Mouse (Mus musculus): ENCODE results near the gene Atat1. TPM values are rescaled to one million over a fixed set of nuclear protein-coding genes. Genes with fewer than 3 reads are reported as not detected.
"Not testable (repeated sequence)": the region's sequence is repeated elsewhere in the genome, so short reads cannot be mapped to it uniquely, and the experiment has no call there.

Atat1 gene
- total and polyA plus RNA-seq, 3 experiments = 5.7 to 12.5 (median 10.4) TPM

GRCm38 (mm10) chr17:35937700-35938348 lies 27.9 kb upstream of the Atat1 start:
- dilution Hi-C loops (cut with MboI; ENCODE audit: extremely low pct_ligation_motif_present, extremely low pct_unique_long_range_greater_than_20kb, low sequenced_read_pairs) = no loop called here

GRCm38 (mm10) chr17:35935763-35936162 lies 25.9 kb upstream of the Atat1 start:
- H3K4me2 ChIP-seq (ENCODE audit: insufficient read depth, low read depth, poor library complexity, severe bottlenecking); H3K36me3 ChIP-seq (replicated peaks in 1 of 2; ENCODE audit: control insufficient read depth in 1 of 2, insufficient read depth in 1 of 2, low read length in 1 of 2); H3K9me3 ChIP-seq (replicated peaks; ENCODE audit: low read length); in situ Hi-C loops (cut with MboI; ENCODE audit: low pct_ligation_motif_present, low pct_unique_long_range_greater_than_20kb, low sequenced_read_pairs); DNase-seq (ENCODE audit: extremely low read depth); H3K27ac ChIP-seq (ENCODE audit: insufficient read depth, low read depth); H3K4me3 ChIP-seq (replicated peaks in 1 of 3; ENCODE audit: low read depth in 2 of 3, low read length in 2 of 3, poor library complexity in 1 of 3); H3K4me1 ChIP-seq (ENCODE audit: control insufficient read depth in 1 of 2, insufficient read depth in 2 of 2); H3K27me3 ChIP-seq (replicated peaks); dilution Hi-C loops (cut with MboI; ENCODE audit: extremely low pct_ligation_motif_present, extremely low pct_unique_long_range_greater_than_20kb, low sequenced_read_pairs); H3K9ac ChIP-seq (ENCODE audit: insufficient read depth, low read depth); H3K79me2 ChIP-seq (replicated peaks; ENCODE audit: control insufficient read depth, extremely low read depth, insufficient read depth, poor library complexity, severe bottlenecking): not testable (repeated sequence)

More at GRCm38 (mm10) chr17:35937700-35938348, 27.9 kb upstream of the Atat1 start:
- Histone ChIP-seq H3K27ac (ENCODE audit: insufficient read depth, low read depth) (no peak overlapping the region), H3K36me3 (replicated peaks in 1 of 2; ENCODE audit: control insufficient read depth in 1 of 2, insufficient read depth in 1 of 2, low read length in 1 of 2) (no peaks in the 10 kb centered on the region), H3K4me1 (ENCODE audit: control insufficient read depth in 1 of 2, insufficient read depth in 2 of 2) (no peaks in the 10 kb centered on the region), H3K27me3 (replicated peaks) (peaks cover 2% of the 10 kb centered on the region), H3K9me3 (replicated peaks; ENCODE audit: low read length) (peaks cover 6% of the 10 kb centered on the region), H3K9ac (ENCODE audit: insufficient read depth, low read depth) (no peak overlapping the region), H3K79me2 (replicated peaks; ENCODE audit: control insufficient read depth, extremely low read depth, insufficient read depth, poor library complexity, severe bottlenecking) (no peaks in the 10 kb centered on the region), H3K4me2 (ENCODE audit: insufficient read depth, low read depth, poor library complexity, severe bottlenecking) (no peak overlapping the region), H3K4me3 (replicated peaks in 1 of 3; ENCODE audit: low read depth in 2 of 3, low read length in 2 of 3, poor library complexity in 1 of 3) (no peak overlapping the region)
- in situ Hi-C loops (cut with MboI; ENCODE audit: low pct_ligation_motif_present, low pct_unique_long_range_greater_than_20kb, low sequenced_read_pairs) = no loop called here
- peak; percentile 74 for DNase-seq (ENCODE audit: extremely low read depth)
- TF ChIP-seq RAD21 (IDR thresholded peaks at IDR 0.05; ENCODE audit: low read depth, low read length) (peak; percentile 82), CTCF (conservative IDR thresholded peaks at IDR 0.05 in 1 of 2, IDR thresholded peaks at IDR 0.05 in 1 of 2; ENCODE audit: low read depth in 2 of 2, low read length in 2 of 2) (peak; percentile 70 to 90), SMC3 (IDR thresholded peaks at IDR 0.05; ENCODE audit: low read depth, low read length) (peak; percentile 76), ZC3H11A (IDR thresholded peaks at IDR 0.05; ENCODE audit: low read depth, low read length) (no peak)

GRCm38 (mm10) chr17:35932608-35933007 lies 22.7 kb upstream of the Atat1 start:
- no peak overlapping the region for H3K27ac ChIP-seq (ENCODE audit: insufficient read depth, low read depth)

GRCm38 (mm10) chr17:35930627-35931026 lies 20.8 kb upstream of the Atat1 start:
- Histone ChIP-seq H3K4me1 (ENCODE audit: control insufficient read depth in 1 of 2, insufficient read depth in 2 of 2) (no peaks in the 10 kb centered on the region), H3K27me3 (replicated peaks) (no peaks in the 10 kb centered on the region), H3K4me3 (replicated peaks in 1 of 3; ENCODE audit: low read depth in 2 of 3, low read length in 2 of 3, poor library complexity in 1 of 3) (no peak overlapping the region), H3K9ac (ENCODE audit: insufficient read depth, low read depth) (no peak overlapping the region), H3K27ac (ENCODE audit: insufficient read depth, low read depth) (no peak overlapping the region), H3K79me2 (replicated peaks; ENCODE audit: control insufficient read depth, extremely low read depth, insufficient read depth, poor library complexity, severe bottlenecking) (no peaks in the 10 kb centered on the region), H3K36me3 (replicated peaks in 1 of 2; ENCODE audit: control insufficient read depth in 1 of 2, insufficient read depth in 1 of 2, low read length in 1 of 2) (peaks cover 53 to 56% of the 10 kb centered on the region in 2 experiments), H3K9me3 (replicated peaks; ENCODE audit: low read length) (no peaks in the 10 kb centered on the region), H3K4me2 (ENCODE audit: insufficient read depth, low read depth, poor library complexity, severe bottlenecking) (no peak overlapping the region)
- DNase-seq (ENCODE audit: extremely low read depth) = no peak
- dilution Hi-C loops (cut with MboI; ENCODE audit: extremely low pct_ligation_motif_present, extremely low pct_unique_long_range_greater_than_20kb, low sequenced_read_pairs) (no loop called here), in situ Hi-C loops (cut with MboI; ENCODE audit: low pct_ligation_motif_present, low pct_unique_long_range_greater_than_20kb, low sequenced_read_pairs) (no loop called here)
- TF ChIP-seq MXI1 (IDR thresholded peaks at IDR 0.05; ENCODE audit: low read depth, low read length) = no peak
- no peak for TF ChIP-seq RCOR1 (conservative IDR thresholded peaks at IDR 0.05; ENCODE audit: low read depth, low read length)
- TF ChIP-seq JUN (IDR thresholded peaks at IDR 0.05; ENCODE audit: insufficient read depth, low read depth, low read length) = no peak
- no peak for TF ChIP-seq TCF12 (IDR thresholded peaks at IDR 0.05; ENCODE audit: low read depth, low read length)
- no peak for TF ChIP-seq MAFK (IDR thresholded peaks at IDR 0.05; ENCODE audit: insufficient replicate concordance, low read length)
- TF ChIP-seq IRF4 (IDR thresholded peaks at IDR 0.05; ENCODE audit: low read depth, low read length) = no peak
- no peak for TF ChIP-seq ZKSCAN1 (IDR thresholded peaks at IDR 0.05; ENCODE audit: borderline replicate concordance, low read depth, low read length)
- no peak for TF ChIP-seq JUND (conservative IDR thresholded peaks at IDR 0.05; ENCODE audit: low read depth, low read length)

More at GRCm38 (mm10) chr17:35932608-35933007, 22.7 kb upstream of the Atat1 start:
- H3K4me1 ChIP-seq (ENCODE audit: control insufficient read depth in 1 of 2, insufficient read depth in 2 of 2) = no peaks in the 10 kb centered on the region
- H3K79me2 ChIP-seq (replicated peaks; ENCODE audit: control insufficient read depth, extremely low read depth, insufficient read depth, poor library complexity, severe bottlenecking) = no peaks in the 10 kb centered on the region
- peaks cover 38 to 39% of the 10 kb centered on the region in 2 experiments for H3K36me3 ChIP-seq (replicated peaks in 1 of 2; ENCODE audit: control insufficient read depth in 1 of 2, insufficient read depth in 1 of 2, low read length in 1 of 2)
- in situ Hi-C loops (cut with MboI; ENCODE audit: low pct_ligation_motif_present, low pct_unique_long_range_greater_than_20kb, low sequenced_read_pairs) = no loop called here
- H3K4me3 ChIP-seq (replicated peaks in 1 of 3; ENCODE audit: low read depth in 2 of 3, low read length in 2 of 3, poor library complexity in 1 of 3) = no peak overlapping the region
- dilution Hi-C loops (cut with MboI; ENCODE audit: extremely low pct_ligation_motif_present, extremely low pct_unique_long_range_greater_than_20kb, low sequenced_read_pairs) = no loop called here
- H3K4me2 ChIP-seq (ENCODE audit: insufficient read depth, low read depth, poor library complexity, severe bottlenecking) = no peak overlapping the region
- no peak overlapping the region for H3K9ac ChIP-seq (ENCODE audit: insufficient read depth, low read depth)
- H3K27me3 ChIP-seq (replicated peaks) = no peaks in the 10 kb centered on the region
- H3K9me3 ChIP-seq (replicated peaks; ENCODE audit: low read length) = no peaks in the 10 kb centered on the region
- TF ChIP-seq POLR2AphosphoS2 (IDR thresholded peaks at IDR 0.05; ENCODE audit: low read depth, low read length) = peak; percentile 73; the same call in 1 of the 2 replicates
- TF ChIP-seq E2F4 (IDR thresholded peaks at IDR 0.05; ENCODE audit: insufficient replicate concordance, low read depth, low read length) = no peak
- no peak for DNase-seq (ENCODE audit: extremely low read depth)

All from CH12.LX (cell line).